Mouse (Mus musculus) hindbrain, embryonic 12.5 days (tissue): ENCODE measurements around the gene Jam2. TPM values are rescaled to one million over a fixed set of nuclear protein-coding genes. Genes with fewer than 3 reads are reported as not detected.

Experiments used
- ATAC-seq: fragments of 200-750 bp; cut with Nextera tagmentation; 2 replicates; pipeline ENCODE4 v1.8.0; 2017; ENCODE audit warnings: moderate TSS enrichment; ENCODE audit not compliant: low FRiP score
- H3K27ac ChIP-seq: fragments of 300-500 bp; sonication (generic); 2 replicates; pipeline ENCODE4 v1.5.1; 2016; ENCODE audit warnings: mild to moderate bottlenecking
- H3K27me3 ChIP-seq: fragments of 300-500 bp; sonication (generic); 2 replicates; pipeline ENCODE4 v1.6.1; 2016; ENCODE audit warnings: mild to moderate bottlenecking
- H3K36me3 ChIP-seq: fragments of 300-500 bp; sonication (generic); 2 replicates; pipeline ENCODE4 v1.6.1; 2016; ENCODE audit warnings: mild to moderate bottlenecking
- H3K4me1 ChIP-seq: fragments of 300-500 bp; sonication (generic); 2 replicates; pipeline ENCODE4 v1.6.1; 2016
- H3K4me2 ChIP-seq: fragments of 300-500 bp; sonication (generic); replicated peaks from 2 replicates; pipeline ENCODE4 v1.6.1; 2016; ENCODE audit warnings: mild to moderate bottlenecking
- H3K4me3 ChIP-seq: fragments of 300-500 bp; sonication (generic); 2 replicates; pipeline ENCODE4 v1.5.1; 2016; ENCODE audit warnings: mild to moderate bottlenecking
- H3K9ac ChIP-seq: fragments of 300-500 bp; sonication (generic); 2 replicates; pipeline ENCODE4 v1.6.1; 2016; ENCODE audit warnings: mild to moderate bottlenecking, moderate library complexity
- H3K9me3 ChIP-seq: fragments of 300-500 bp; sonication (generic); replicated peaks from 2 replicates; pipeline ENCODE4 v1.6.1; 2016; ENCODE audit warnings: mild to moderate bottlenecking
- WGBS: fragments of 180-500 bp; shearing (Covaris S2); methylation state at CpG from one replicate; pipeline ENCODE4 v1.1.7; 2016; 5-methylcytosine and 5-hydroxymethylcytosine counted together
- polyA plus RNA-seq: library from polyadenylated mRNA; unstranded; fragments of >200 nt; fragmentation: Nextera tagmentation; extraction: Ambion mirVana; gene quantifications from 2 replicates; pipeline ENCODE4 v1.2.1, GENCODE M21; 2016

Jam2 gene
- polyA plus RNA-seq, 1 experiment from 2014 or later, result 47.8 TPM

GRCm38 (mm10) chr16:84831696-84832095 is 57.8 kb downstream of the Jam2 start:
- Histone ChIP-seq H3K27me3 (no peaks in the 10 kb centered on the region), H3K27ac (no peak overlapping the region), H3K9ac (no peak overlapping the region), H3K9me3 (no peaks in the 10 kb centered on the region), H3K4me3 (no peak overlapping the region), H3K4me2 (no peak overlapping the region), H3K36me3 (peaks cover 53% of the 10 kb centered on the region), H3K4me1 (peaks cover 14% of the 10 kb centered on the region)
- 91% methylated on average over 5 of the region's 5 CpGs for WGBS
- no peak for ATAC-seq

- ATAC-seq, result no peak
- H3K4me2 ChIP-seq, result no peak overlapping the region
- 94% methylated on average over 5 of the region's 5 CpGs for WGBS
- no peak overlapping the region for H3K4me3 ChIP-seq
- peaks cover 43% of the 10 kb centered on the region for H3K36me3 ChIP-seq
- no peaks in the 10 kb centered on the region for H3K27me3 ChIP-seq
- no peak overlapping the region for H3K27ac ChIP-seq
- peaks cover 19% of the 10 kb centered on the region for H3K4me1 ChIP-seq
- H3K9me3 ChIP-seq, result no peaks in the 10 kb centered on the region
- no peak overlapping the region for H3K9ac ChIP-seq
Measured at GRCm38 (mm10) chr16:84832736-84833135, 58.8 kb downstream of the Jam2 start.

GRCm38 (mm10) chr16:84834344-84834743 is 60.4 kb downstream of the Jam2 start:
- peaks cover 28% of the 10 kb centered on the region for H3K36me3 ChIP-seq
- H3K4me3 ChIP-seq, result peak overlapping the region; percentile 97
- H3K4me1 ChIP-seq, result peaks cover 19% of the 10 kb centered on the region
- no peak for ATAC-seq
- H3K4me2 ChIP-seq, result peak overlapping the region; percentile 81
- H3K27ac ChIP-seq, result peak overlapping the region; percentile 99
- WGBS, result 2% methylated on average over 22 of the region's 22 CpGs
- H3K9me3 ChIP-seq, result no peaks in the 10 kb centered on the region
- H3K9ac ChIP-seq, result peak overlapping the region; percentile 98
- no peaks in the 10 kb centered on the region for H3K27me3 ChIP-seq

- under 1% methylated on average over 43 of the region's 52 CpGs for WGBS
- ATAC-seq, result peak; percentile 96
Measured at GRCm38 (mm10) chr16:84834745-84835440, 61.0 kb downstream of the Jam2 start, which contains the start of gene Gabpa. Gene Gabpa, plus strand, starts transcription at chr16:84834925.

GRCm38 (mm10) chr16:84835441-84835822 is 61.5 kb downstream of the Jam2 start, which contains the start of gene Atp5j:
Gene Atp5j, minus strand, starts transcription at chr16:84835625.
- H3K27ac ChIP-seq, result peak within 1 kb of the TSS; percentile 99
- peaks cover 23% of the 10 kb centered on the region for H3K36me3 ChIP-seq
- peak within 1 kb of the TSS; percentile 97 for H3K4me3 ChIP-seq
- ATAC-seq, result peak; percentile 75
- H3K4me2 ChIP-seq, result peak within 1 kb of the TSS; percentile 81
- H3K9me3 ChIP-seq, result no peaks in the 10 kb centered on the region
- peak within 1 kb of the TSS; percentile 98 for H3K9ac ChIP-seq
- under 1% methylated on average over 28 of the region's 57 CpGs for WGBS
- H3K27me3 ChIP-seq, result no peaks in the 10 kb centered on the region
- H3K4me1 ChIP-seq, result peaks cover 19% of the 10 kb centered on the region

More at GRCm38 (mm10) chr16:84834745-84835440, 61.0 kb downstream of the Jam2 start, which contains the start of gene Gabpa:
- peak within 1 kb of the TSS; percentile 99 for H3K27ac ChIP-seq
- peak within 1 kb of the TSS; percentile 98 for H3K9ac ChIP-seq
- H3K4me2 ChIP-seq, result peak within 1 kb of the TSS; percentile 81
- peak within 1 kb of the TSS; percentile 97 for H3K4me3 ChIP-seq
- peaks cover 26% of the 10 kb centered on the region for H3K36me3 ChIP-seq
- H3K27me3 ChIP-seq, result no peaks in the 10 kb centered on the region
- peaks cover 19% of the 10 kb centered on the region for H3K4me1 ChIP-seq
- no peaks in the 10 kb centered on the region for H3K9me3 ChIP-seq

- Histone ChIP-seq H3K4me2 (peak overlapping the region; percentile 81), H3K9ac (peak overlapping the region; percentile 98), H3K4me1 (peaks cover 19% of the 10 kb centered on the region), H3K27me3 (no peaks in the 10 kb centered on the region), H3K9me3 (no peaks in the 10 kb centered on the region), H3K27ac (peak overlapping the region; percentile 99), H3K4me3 (peak overlapping the region; percentile 97), H3K36me3 (peaks cover 20% of the 10 kb centered on the region)
- peak; percentile 15 for ATAC-seq
- 10% methylated on average over 29 of the region's 29 CpGs for WGBS
Measured at GRCm38 (mm10) chr16:84835823-84836743, 62.2 kb downstream of the Jam2 start.

GRCm38 (mm10) chr16:84838576-84838975 is 64.7 kb downstream of the Jam2 start:
- H3K9me3 ChIP-seq, result no peaks in the 10 kb centered on the region
- H3K27ac ChIP-seq, result no peak overlapping the region
- peaks cover 15% of the 10 kb centered on the region; the same call in 1 of the 2 replicates for H3K36me3 ChIP-seq
- no peak overlapping the region for H3K9ac ChIP-seq
- H3K4me1 ChIP-seq, result peaks cover 19% of the 10 kb centered on the region
- WGBS, result 89% methylated on average over 2 of the region's 2 CpGs
- H3K27me3 ChIP-seq, result no peaks in the 10 kb centered on the region
- H3K4me3 ChIP-seq, result no peak overlapping the region
- no peak for ATAC-seq
- no peak overlapping the region for H3K4me2 ChIP-seq

- Histone ChIP-seq H3K27me3 (no peaks in the 10 kb centered on the region), H3K36me3 (peaks cover 52% of the 10 kb centered on the region), H3K4me3 (no peak overlapping the region), H3K9ac (no peak overlapping the region), H3K9me3 (no peaks in the 10 kb centered on the region), H3K4me2 (no peak overlapping the region), H3K4me1 (no peaks in the 10 kb centered on the region), H3K27ac (no peak overlapping the region)
- 97% methylated on average over 6 of the region's 6 CpGs for WGBS
- ATAC-seq, result no peak
Measured at GRCm38 (mm10) chr16:84853492-84853891, 79.6 kb downstream of the Jam2 start.

- no peaks in the 10 kb centered on the region for H3K27me3 ChIP-seq
- no peak overlapping the region for H3K9ac ChIP-seq
- H3K36me3 ChIP-seq, result peaks cover 30% of the 10 kb centered on the region
- no peak for ATAC-seq
- no peak overlapping the region for H3K27ac ChIP-seq
- no peaks in the 10 kb centered on the region for H3K9me3 ChIP-seq
- WGBS, result 91% methylated on average over 8 of the region's 8 CpGs
- no peaks in the 10 kb centered on the region for H3K4me1 ChIP-seq
- no peak overlapping the region for H3K4me3 ChIP-seq
- H3K4me2 ChIP-seq, result no peak overlapping the region
Measured at GRCm38 (mm10) chr16:84864656-84865055, 90.7 kb downstream of the Jam2 start.

- no peak overlapping the region for H3K4me3 ChIP-seq
- WGBS, result 83% methylated on average over 8 of the region's 8 CpGs
- H3K4me1 ChIP-seq, result peaks cover 8% of the 10 kb centered on the region
- H3K27ac ChIP-seq, result no peak overlapping the region
- no peaks in the 10 kb centered on the region for H3K36me3 ChIP-seq
- no peak for ATAC-seq
- no peaks in the 10 kb centered on the region for H3K27me3 ChIP-seq
- no peak overlapping the region for H3K9ac ChIP-seq
- H3K4me2 ChIP-seq, result no peak overlapping the region
- H3K9me3 ChIP-seq, result no peaks in the 10 kb centered on the region
Measured at GRCm38 (mm10) chr16:84873805-84874204, 99.9 kb downstream of the Jam2 start.

GRCm38 (mm10) chr16:84875012-84875717 is 101.2 kb downstream of the Jam2 start:
- Histone ChIP-seq H3K9ac (no peak overlapping the region), H3K27me3 (no peaks in the 10 kb centered on the region), H3K4me2 (no peak overlapping the region), H3K36me3 (no peaks in the 10 kb centered on the region), H3K9me3 (no peaks in the 10 kb centered on the region), H3K27ac (no peak overlapping the region), H3K4me1 (peaks cover 10% of the 10 kb centered on the region), H3K4me3 (no peak overlapping the region)
- no peak for ATAC-seq
- WGBS, result 84% methylated on average over 24 of the region's 24 CpGs
